Mouse (Mus musculus) embryonic fibroblast, embryonic 13.5 days (primary cell): ENCODE results near the gene Fyttd1. TPM values are rescaled to one million over a fixed set of nuclear protein-coding genes. Genes with fewer than 3 reads are reported as not detected.
"Not testable (repeated sequence)": the region's sequence is repeated elsewhere in the genome, so short reads cannot be mapped to it uniquely, and the experiment has no call there.

Experiments used
- H3K27ac ChIP-seq: 2 replicates; pipeline ENCODE4 v1.5.1; 2012; ENCODE audit warnings: low read length, control low read depth, inconsistent platforms; ENCODE audit not compliant: insufficient read depth
- H3K4me1 ChIP-seq: 2 replicates; pipeline ENCODE4 v1.6.1; 2011; ENCODE audit warnings: low read length; ENCODE audit not compliant: control insufficient read depth, insufficient read depth
- H3K4me3 ChIP-seq: 2 replicates; pipeline ENCODE4 v1.5.1; 2011; ENCODE audit warnings: mild to moderate bottlenecking, control low read depth, low read length; ENCODE audit not compliant: insufficient read depth
- CTCF ChIP-seq: IDR thresholded peaks from 2 replicates; pipeline ENCODE4 v1.5.1; 2011; ENCODE audit warnings: mild to moderate bottlenecking, control low read depth, low read length, moderate library complexity, borderline replicate concordance; ENCODE audit not compliant: insufficient read depth
- POLR2A ChIP-seq: IDR thresholded peaks from 2 replicates; pipeline ENCODE4 v1.6.1; 2011; ENCODE audit warnings: low read depth, mild to moderate bottlenecking, control low read depth, low read length, moderate library complexity
- polyA plus RNA-seq: library from polyadenylated mRNA; stranded (reverse); fragments of >200 nt; gene quantifications from 2 replicates; pipeline ENCODE4 v1.2.4, GENCODE M21; 2011; ENCODE audit warnings: low read depth; ENCODE audit not compliant: missing spikeins, insufficient read length

Gene Fyttd1
- polyA plus RNA-seq, 1 experiment: 115 TPM

GRCm38 (mm10) chr16:32906727-32907126 lies 29.4 kb downstream of the Fyttd1 start:
- no peak overlapping the region for H3K4me3 ChIP-seq
- H3K4me1 ChIP-seq: no peaks in the 10 kb centered on the region
- TF ChIP-seq POLR2A (no peak), CTCF (no peak)
- no peak overlapping the region for H3K27ac ChIP-seq

DNA sequence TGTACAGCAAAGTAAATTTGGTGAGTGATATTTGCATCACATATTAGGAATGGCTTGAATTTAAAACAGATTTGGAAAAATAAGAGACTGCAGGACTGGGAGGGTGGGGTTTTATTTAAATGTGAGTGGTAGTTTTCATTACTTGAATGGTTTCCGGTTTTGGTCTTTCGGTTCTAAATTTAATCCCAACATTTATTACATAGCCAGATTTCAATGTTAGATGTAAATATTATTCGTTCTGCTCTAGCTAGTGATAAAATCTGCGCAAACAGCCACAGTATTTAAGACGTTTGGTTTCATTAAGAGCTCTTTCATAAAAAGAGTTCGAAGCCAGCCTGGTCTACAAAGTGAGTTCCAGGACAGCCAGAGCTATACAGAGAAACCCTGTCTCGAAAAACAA lies 35.9 kb downstream of the Fyttd1 start:
- Histone ChIP-seq H3K4me1 (no peaks in the 10 kb centered on the region), H3K4me3 (no peak overlapping the region), H3K27ac (no peak overlapping the region)
- no peak for TF ChIP-seq CTCF
- TF ChIP-seq POLR2A: no peak

DNA sequence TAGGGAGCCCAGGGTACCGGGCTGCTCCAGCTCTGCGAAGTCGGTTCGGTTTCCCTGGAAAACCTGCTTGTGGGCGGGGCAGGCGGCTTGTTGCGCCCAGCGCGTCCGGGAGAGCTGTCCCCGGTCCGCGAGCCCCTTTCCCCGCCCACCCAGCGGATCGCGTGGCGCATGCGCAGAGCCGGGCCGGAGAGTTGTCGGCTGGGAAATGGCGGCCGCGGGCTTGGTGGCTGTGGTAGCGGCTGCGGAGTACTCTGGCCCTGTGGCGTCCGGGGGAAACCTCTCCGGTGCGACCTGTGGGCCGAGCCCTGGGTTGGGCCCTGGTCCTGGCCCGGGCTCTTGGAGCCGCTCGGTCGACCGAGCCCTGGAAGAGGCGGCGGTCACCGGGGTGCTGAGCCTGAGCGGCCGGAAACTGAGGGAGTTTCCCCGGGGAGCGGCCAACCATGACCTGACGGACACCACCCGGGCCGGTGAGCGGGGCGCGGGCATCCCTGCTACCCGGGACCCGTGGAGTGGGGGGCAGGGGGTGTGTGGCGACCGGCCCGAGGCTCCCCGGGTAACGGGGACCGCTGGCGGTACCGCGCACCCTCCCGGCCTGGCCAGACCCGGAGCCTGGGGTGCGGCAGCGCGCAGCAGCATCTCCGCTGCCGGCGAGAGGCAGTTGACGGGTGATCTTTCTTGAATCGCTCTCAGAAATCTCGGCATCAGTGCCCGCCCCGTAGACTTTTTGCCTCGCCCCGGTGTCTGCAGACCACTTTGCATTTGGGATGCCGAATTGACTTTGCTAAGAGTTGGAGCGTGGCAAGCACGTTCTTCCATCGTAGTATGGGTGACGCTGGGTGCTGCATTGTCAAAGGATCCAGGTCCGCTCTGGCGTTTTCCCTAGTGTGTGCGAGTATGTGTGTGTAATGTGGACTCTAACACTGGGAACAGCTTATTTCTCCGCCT lies 36.9 kb downstream of the Fyttd1 start, which contains the start of gene Lrch3:
TSS of gene Lrch3 (plus strand) at position 164 of the 945 bp plus-strand sequence.
- peak within 1 kb of the TSS; percentile 45 for H3K27ac ChIP-seq
- H3K4me3 ChIP-seq: peak within 1 kb of the TSS; percentile 85
- TF ChIP-seq CTCF (no peak), POLR2A (peak; percentile 93)
- peaks cover 4% of the 10 kb centered on the region; the same call in 1 of the 2 replicates for H3K4me1 ChIP-seq

GRCm38 (mm10) chr16:32915292-32916068 lies 38.2 kb downstream of the Fyttd1 start:
- Histone ChIP-seq H3K4me1 (peaks cover 4% of the 10 kb centered on the region; the same call in 1 of the 2 replicates), H3K4me3 (peak overlapping the region; percentile 45), H3K27ac (no peak overlapping the region)
- TF ChIP-seq POLR2A: no peak
- TF ChIP-seq CTCF: no peak

GRCm38 (mm10) chr16:32926629-32927028 lies 49.3 kb downstream of the Fyttd1 start:
- not testable (repeated sequence) for H3K4me3 ChIP-seq, H3K4me1 ChIP-seq, H3K27ac ChIP-seq

DNA sequence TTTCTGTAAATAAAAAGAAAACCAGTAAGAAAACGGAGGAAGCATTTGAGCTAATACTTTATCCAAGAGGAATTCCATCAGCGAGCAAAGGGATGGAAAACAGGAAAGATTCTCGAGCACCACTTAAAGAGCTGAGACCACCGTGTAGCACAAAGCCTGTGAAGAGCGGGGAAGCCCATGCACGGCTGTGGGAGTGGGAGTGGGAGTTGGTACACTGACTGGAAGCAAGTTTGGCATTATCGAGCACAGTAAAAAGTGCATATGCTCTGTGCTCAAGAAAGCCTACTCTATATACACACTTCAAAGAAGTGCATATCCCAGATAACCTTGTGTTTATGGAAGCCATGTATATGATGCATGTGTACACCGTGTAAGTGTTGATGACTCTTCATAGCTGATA lies 49.7 kb downstream of the Fyttd1 start:
- Histone ChIP-seq H3K4me3 (no peak overlapping the region), H3K4me1 (peaks cover 2% of the 10 kb centered on the region; the same call in 1 of the 2 replicates), H3K27ac (no peak overlapping the region)
- TF ChIP-seq CTCF (no peak), POLR2A (no peak)

DNA sequence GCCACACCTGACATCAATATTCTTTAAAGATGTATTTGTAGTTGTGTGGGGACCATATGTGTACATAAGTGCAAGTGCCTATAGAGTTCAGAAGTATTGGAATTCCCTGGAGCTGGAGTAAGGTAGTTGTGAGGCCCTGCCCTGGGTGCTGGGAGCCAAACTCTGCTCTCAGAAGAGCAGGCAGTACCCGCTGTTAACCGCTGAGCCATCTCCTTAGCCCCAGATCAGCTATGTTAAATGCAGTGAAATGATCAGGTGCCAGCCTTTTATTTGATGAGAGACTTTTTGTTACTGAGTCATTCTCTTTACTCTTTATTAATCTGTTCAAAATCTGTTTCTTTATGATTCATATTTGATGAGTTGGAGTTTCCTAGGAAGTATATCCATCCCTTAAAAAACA lies 52.6 kb downstream of the Fyttd1 start:
- no peak for TF ChIP-seq CTCF
- TF ChIP-seq POLR2A: no peak

GRCm38 (mm10) chr16:32934470-32934869 lies 57.2 kb downstream of the Fyttd1 start:
- Histone ChIP-seq H3K4me3 (no peak overlapping the region), H3K27ac (peak overlapping the region; percentile 62; the same call in 1 of the 2 replicates), H3K4me1 (peaks cover 7% of the 10 kb centered on the region; the same call in 1 of the 2 replicates)
- TF ChIP-seq POLR2A: no peak
- no peak for TF ChIP-seq CTCF

More for the DNA sequence above, 52.6 kb downstream of the Fyttd1 start:
- no peak overlapping the region for H3K27ac ChIP-seq
- peaks cover 3% of the 10 kb centered on the region for H3K4me1 ChIP-seq
- H3K4me3 ChIP-seq: no peak overlapping the region

GRCm38 (mm10) chr16:32935088-32935487 lies 57.8 kb downstream of the Fyttd1 start:
- Histone ChIP-seq H3K4me1 (peaks cover 7% of the 10 kb centered on the region; the same call in 1 of the 2 replicates), H3K4me3 (no peak overlapping the region), H3K27ac (peak overlapping the region; percentile 52)
- no peak for TF ChIP-seq CTCF
- TF ChIP-seq POLR2A: no peak
